Mouse (Mus musculus) olfactory bulb, adult 2 months (tissue): ENCODE measurements around the gene Jak1.

ENCODE experiments used
- CTCF ChIP-seq: fragments of 200-500 bp; IDR thresholded peaks from 2 replicates; pipeline ENCODE4 v1.5.1; 2012; ENCODE audit warnings: low read depth, mild to moderate bottlenecking, low read length, moderate library complexity; ENCODE audit not compliant: insufficient read depth
- POLR2A ChIP-seq: fragments of 200-500 bp; IDR thresholded peaks from 2 replicates; pipeline ENCODE4 v1.6.1; 2012; ENCODE audit warnings: mild to moderate bottlenecking, low read depth, low read length, moderate library complexity; ENCODE audit not compliant: insufficient read depth

GRCm38 (mm10) chr4:101234332-101234731 is 30.8 kb downstream of the Jak1 start:
- TF ChIP-seq CTCF (no peak), POLR2A (no peak)
